Mouse (Mus musculus) E14TG2a.4 (cell line): Measurements from ENCODE around the gene Atrnl1.
"Not testable (repeated sequence)": the region's sequence is repeated elsewhere in the genome, so short reads cannot be mapped to it uniquely, and the experiment has no call there.

ENCODE experiments used
- H3K27me3 ChIP-seq: 2 replicates; pipeline ENCODE4 v1.6.1; 2014; ENCODE audit warnings: low read length, control low read depth; ENCODE audit not compliant: insufficient read depth
- H3K36me3 ChIP-seq: 2 replicates; pipeline ENCODE4 v1.6.1; 2014; ENCODE audit warnings: low read length, control low read depth; ENCODE audit not compliant: insufficient read depth
- H3K4me1 ChIP-seq: replicated peaks from 2 replicates; pipeline ENCODE4 v1.6.1; 2014; ENCODE audit warnings: low read depth, low read length, control low read depth
- H3K4me3 ChIP-seq: replicated peaks from 2 replicates; pipeline ENCODE4 v1.5.1; 2014; ENCODE audit warnings: mild to moderate bottlenecking, low read length
- H3K9me3 ChIP-seq: 2 replicates; pipeline ENCODE4 v1.6.1; 2014; ENCODE audit warnings: low read length, control low read depth
- CTCF ChIP-seq: conservative IDR thresholded peaks from 2 replicates; pipeline ENCODE4 v1.5.1; 2014; ENCODE audit warnings: low read length
- NANOG ChIP-seq: IDR thresholded peaks from 2 replicates; pipeline ENCODE4 v1.6.1; 2014; ENCODE audit warnings: borderline replicate concordance, low read length, mixed read lengths
- POU5F1 ChIP-seq: IDR thresholded peaks from 2 replicates; pipeline ENCODE4 v1.6.1; 2014; ENCODE audit warnings: low read length, borderline replicate concordance

The Atrnl1 gene

GRCm38 (mm10) chr19:57692566-57692965 lies 81.7 kb downstream of the Atrnl1 start:
- H3K4me1 ChIP-seq, result no peaks in the 10 kb centered on the region
- no peaks in the 10 kb centered on the region for H3K36me3 ChIP-seq
- no peak overlapping the region for H3K4me3 ChIP-seq
- H3K9me3 ChIP-seq, result no peaks in the 10 kb centered on the region
- no peak for TF ChIP-seq NANOG
- peak; percentile 54 for TF ChIP-seq CTCF
- no peak for TF ChIP-seq POU5F1
- 0 out of 2 replicates have a peak, but pooled peaks cover 4% of the 10 kb centered on the region for H3K27me3 ChIP-seq

- H3K4me3 ChIP-seq, H3K27me3 ChIP-seq, H3K9me3 ChIP-seq, H3K4me1 ChIP-seq, H3K36me3 ChIP-seq: not testable (repeated sequence)
Observed at GRCm38 (mm10) chr19:57696781-57697180, 85.9 kb downstream of the Atrnl1 start.

- TF ChIP-seq CTCF, result no peak
- no peak for TF ChIP-seq NANOG
- TF ChIP-seq POU5F1, result no peak
- Histone ChIP-seq H3K36me3 (no peaks in the 10 kb centered on the region), H3K4me3 (no peak overlapping the region), H3K27me3 (peaks cover 4% of the 10 kb centered on the region; the same call in 1 of the 2 replicates), H3K4me1 (no peaks in the 10 kb centered on the region), H3K9me3 (no peaks in the 10 kb centered on the region)
Observed at GRCm38 (mm10) chr19:57713138-57713537, 102.3 kb downstream of the Atrnl1 start.

- no peaks in the 10 kb centered on the region for H3K4me1 ChIP-seq
- TF ChIP-seq NANOG (no peak), CTCF (peak; percentile 81)
Observed at GRCm38 (mm10) chr19:57724920-57725319, 114.1 kb downstream of the Atrnl1 start.

GRCm38 (mm10) chr19:57725326-57725725 lies 114.5 kb downstream of the Atrnl1 start:
- Histone ChIP-seq H3K9me3 (no peaks in the 10 kb centered on the region), H3K27me3 (no peaks in the 10 kb centered on the region), H3K4me1 (no peaks in the 10 kb centered on the region), H3K36me3 (no peaks in the 10 kb centered on the region), H3K4me3 (no peak overlapping the region)
- no peak for TF ChIP-seq CTCF
- no peak for TF ChIP-seq POU5F1
- no peak for TF ChIP-seq NANOG

More at GRCm38 (mm10) chr19:57724920-57725319, 114.1 kb downstream of the Atrnl1 start:
- Histone ChIP-seq H3K27me3 (no peaks in the 10 kb centered on the region), H3K9me3 (no peaks in the 10 kb centered on the region), H3K4me3 (no peak overlapping the region), H3K36me3 (no peaks in the 10 kb centered on the region)

GRCm38 (mm10) chr19:57727009-57727408 lies 116.2 kb downstream of the Atrnl1 start:
- TF ChIP-seq POU5F1, result no peak
- no peak for TF ChIP-seq NANOG
- TF ChIP-seq CTCF, result no peak
- no peaks in the 10 kb centered on the region for H3K4me1 ChIP-seq
- H3K4me3 ChIP-seq, result no peak overlapping the region
- H3K27me3 ChIP-seq, result no peaks in the 10 kb centered on the region
- H3K36me3 ChIP-seq, result no peaks in the 10 kb centered on the region
- H3K9me3 ChIP-seq, result no peaks in the 10 kb centered on the region

DNA sequence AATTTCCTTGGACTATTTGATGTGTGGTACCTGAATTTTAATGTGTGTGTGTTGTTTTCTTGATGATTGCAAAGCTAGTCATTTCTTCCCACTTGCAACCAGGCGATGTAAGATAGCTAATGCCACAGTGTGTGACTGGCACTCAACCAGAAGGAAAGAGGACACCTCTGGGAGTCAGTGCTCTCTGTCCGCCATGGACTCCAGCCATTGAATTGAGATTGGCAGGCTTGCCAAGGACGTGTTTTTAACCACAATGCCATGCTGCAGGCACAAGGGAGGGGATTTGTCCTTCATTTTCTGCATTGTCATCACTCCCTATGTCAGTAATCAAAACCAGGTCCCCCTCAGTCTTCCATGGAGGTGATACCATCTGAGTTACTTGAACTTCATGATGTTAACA lies 126.6 kb downstream of the Atrnl1 start:
- Histone ChIP-seq H3K27me3 (no peaks in the 10 kb centered on the region), H3K4me1 (no peaks in the 10 kb centered on the region), H3K4me3 (no peak overlapping the region), H3K9me3 (no peaks in the 10 kb centered on the region), H3K36me3 (no peaks in the 10 kb centered on the region)
- TF ChIP-seq POU5F1 (no peak), CTCF (no peak), NANOG (no peak)

- Histone ChIP-seq H3K27me3 (no peaks in the 10 kb centered on the region), H3K4me1 (no peaks in the 10 kb centered on the region), H3K36me3 (no peaks in the 10 kb centered on the region), H3K4me3 (no peak overlapping the region), H3K9me3 (no peaks in the 10 kb centered on the region)
- TF ChIP-seq POU5F1 (no peak), CTCF (peak; percentile 40)
Observed at GRCm38 (mm10) chr19:57745579-57745978, 134.7 kb downstream of the Atrnl1 start.

DNA sequence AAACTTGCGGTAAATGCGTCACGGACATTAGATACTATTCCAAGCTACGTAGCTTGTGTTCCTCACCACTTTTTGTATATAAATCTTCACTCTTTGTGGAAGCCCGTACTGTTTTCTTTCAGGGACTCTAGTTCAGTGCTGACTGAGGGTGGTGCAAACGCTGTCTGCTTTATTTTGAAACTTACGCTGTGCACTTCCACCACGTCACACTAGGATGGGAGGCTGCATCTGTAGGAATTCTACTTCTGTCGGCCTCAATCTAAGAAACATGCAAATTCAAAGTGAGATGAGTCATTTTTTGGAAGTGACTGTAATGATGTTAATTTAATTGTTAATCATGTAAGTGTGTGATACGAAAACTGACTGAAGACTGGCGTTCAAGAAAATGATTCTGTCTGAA lies 135.7 kb downstream of the Atrnl1 start:
- no peaks in the 10 kb centered on the region for H3K27me3 ChIP-seq
- no peak overlapping the region for H3K4me3 ChIP-seq
- H3K9me3 ChIP-seq, result no peaks in the 10 kb centered on the region
- H3K4me1 ChIP-seq, result no peaks in the 10 kb centered on the region
- H3K36me3 ChIP-seq, result no peaks in the 10 kb centered on the region
- TF ChIP-seq CTCF (no peak), POU5F1 (no peak), NANOG (no peak)
